Mouse (Mus musculus): ENCODE data around the gene Pdzrn3.

The Pdzrn3 gene

DNA sequence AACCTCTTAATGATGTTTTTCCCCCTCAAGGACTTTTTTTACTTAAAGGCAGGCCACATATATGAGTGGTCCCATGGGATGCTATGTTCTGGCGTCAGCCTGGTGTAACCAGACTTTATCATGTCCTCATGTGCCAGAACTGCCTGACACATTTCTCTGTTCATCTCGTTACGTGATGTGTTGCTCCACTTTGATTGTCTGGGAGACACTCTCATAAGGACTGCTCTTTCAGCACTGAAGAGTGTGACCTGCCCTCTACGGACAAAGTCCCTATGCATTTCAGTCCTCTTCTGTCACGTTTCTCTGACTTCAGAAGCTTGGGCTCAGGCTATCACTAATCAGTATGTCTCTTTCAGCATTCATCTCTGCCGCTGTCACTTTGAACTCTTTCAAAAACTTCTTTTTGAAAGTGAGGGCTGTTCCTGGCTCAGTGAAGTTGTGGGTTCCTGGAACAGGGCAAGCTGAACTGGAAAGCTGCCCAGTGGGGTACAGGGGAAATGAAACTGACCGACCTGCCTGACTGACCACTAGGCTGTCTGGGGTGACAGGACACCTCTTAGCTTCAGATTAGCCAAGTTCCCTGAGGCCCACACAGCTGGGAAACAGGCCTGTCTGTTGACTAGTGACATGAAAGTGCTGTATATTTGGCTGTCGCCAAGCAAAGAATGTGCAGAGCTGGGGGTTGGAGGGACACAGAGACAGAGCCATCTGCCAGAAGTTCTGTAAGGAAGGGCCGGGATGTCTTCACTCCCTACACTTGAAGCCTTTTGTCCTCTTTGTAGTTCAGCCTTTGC, 10.7 kb downstream of the Pdzrn3 start:
- no peak for DNase-seq (ENCODE audit: low read depth)

DNA sequence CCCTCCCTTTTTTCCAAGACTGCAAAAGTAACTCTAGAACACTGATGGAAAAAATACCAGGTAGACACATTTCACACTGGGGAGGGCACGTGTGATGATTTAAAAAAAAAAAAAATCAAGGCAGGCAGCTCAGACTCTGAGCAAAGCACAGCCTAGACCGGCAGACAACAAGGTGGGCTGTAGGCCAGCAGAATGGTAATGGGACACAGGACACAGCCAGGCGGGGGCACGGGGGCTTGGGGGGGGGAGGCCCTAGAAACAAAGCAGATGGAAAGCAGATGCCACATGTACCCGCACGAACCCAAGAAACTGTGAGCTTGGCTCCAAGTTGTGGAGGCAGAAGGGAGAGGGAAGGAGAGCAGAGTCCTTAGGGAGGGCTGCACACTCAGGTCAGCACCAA, 11.9 kb downstream of the Pdzrn3 start:
- no peak for DNase-seq (ENCODE audit: low read depth)

DNA sequence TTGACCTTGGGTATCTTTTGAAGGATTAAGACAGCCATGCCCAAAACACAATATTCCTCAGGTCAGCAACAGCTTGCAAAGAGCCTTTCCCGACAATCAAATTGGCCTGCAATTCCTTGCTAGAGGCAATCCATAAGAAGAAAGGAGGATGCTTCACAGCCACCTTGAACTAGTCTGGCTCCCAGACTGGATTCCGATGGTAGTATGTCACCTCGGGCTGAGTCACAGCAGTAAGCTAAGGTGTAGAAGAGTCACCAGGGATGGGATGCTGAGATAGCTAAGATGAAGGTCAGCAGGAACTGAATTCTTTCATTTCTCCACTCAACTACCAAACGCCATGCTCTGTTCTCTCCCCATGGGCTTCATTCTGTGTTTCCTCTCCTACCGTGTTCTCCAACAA, 13.8 kb downstream of the Pdzrn3 start:
- DNase-seq (ENCODE audit: low read depth): no peak

DNA sequence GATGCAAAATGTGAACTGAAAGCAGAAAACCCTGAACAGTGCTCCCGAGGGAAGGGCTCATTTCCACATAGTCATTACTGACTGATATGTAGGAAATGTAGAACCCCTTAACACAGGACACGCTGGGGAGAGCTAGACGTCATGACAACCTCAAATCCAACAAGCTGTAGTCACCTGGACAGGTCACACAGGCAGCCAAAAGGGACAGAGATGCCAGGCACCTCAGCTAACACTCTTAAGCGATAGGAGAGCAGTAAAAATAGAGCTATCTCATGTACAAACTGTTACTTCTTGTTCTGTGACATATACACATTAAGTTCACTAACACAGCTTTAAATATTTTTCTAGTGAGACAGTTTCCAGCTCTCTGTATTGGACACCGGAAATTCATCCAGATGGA, 15.0 kb downstream of the Pdzrn3 start:
- DNase-seq (ENCODE audit: low read depth): no peak

DNA sequence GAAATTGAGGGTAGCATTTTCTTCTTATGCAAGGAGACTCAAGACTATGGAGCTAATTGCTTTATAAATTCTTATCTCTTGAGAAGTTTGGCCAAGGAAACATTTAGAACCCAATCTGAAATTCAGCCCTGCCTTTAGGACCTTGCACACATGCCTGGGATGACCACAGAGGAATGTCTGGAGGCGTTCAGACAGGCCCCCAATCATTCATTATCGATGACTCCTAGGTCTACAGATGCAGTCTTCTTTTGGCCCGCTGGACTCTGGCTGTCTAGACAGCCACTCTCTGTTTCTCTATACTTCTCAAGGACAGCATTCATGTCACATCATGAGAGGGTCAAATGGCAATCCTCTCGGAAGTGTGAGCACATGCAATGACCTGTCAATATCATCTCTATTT, 15.4 kb downstream of the Pdzrn3 start:
- no peak for DNase-seq (ENCODE audit: low read depth)

DNA sequence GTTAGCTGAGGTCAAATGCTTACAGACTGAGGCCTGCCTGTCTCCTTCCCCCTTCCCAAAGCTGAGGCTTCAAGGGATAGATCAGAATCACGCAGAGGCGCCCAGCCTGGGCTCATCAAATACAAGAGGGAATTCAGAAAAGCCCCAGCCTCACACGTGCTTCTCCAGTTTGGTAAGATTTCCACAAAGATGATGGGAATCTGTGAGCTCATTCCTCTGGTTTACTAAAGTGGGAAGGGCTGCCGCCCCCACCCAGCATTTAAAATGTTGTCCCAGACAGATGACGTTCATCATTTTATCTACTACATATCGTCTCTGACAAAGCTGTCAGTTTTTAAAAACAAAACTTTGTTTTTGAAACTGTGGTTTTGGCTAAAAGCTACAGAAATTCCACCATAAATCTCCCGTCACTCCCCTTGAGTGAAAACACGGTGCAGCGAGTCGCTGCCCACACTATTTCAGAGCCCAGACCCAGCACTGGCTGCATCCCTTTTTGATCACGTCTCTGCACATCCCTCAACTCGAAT, 17.4 kb downstream of the Pdzrn3 start:
- no peak for DNase-seq (ENCODE audit: low read depth)

DNA sequence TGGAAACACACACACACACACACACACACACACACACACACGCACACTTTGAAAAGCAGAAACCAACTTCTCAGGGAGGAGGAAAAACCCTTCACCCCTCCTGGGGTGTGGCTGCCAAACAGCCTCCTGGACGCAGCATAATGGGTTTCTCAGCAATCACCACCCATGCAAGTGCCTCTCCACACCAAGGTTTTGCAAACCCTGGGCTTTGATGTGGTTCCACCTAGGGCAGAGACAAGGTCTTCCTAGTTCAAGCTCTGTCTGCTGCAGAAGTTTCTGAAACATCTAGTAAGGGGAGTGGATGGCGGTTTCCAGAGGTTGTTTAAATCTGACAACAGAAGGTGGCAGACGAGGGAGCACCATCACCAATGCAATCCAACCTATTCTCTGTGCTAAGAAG, 18.1 kb downstream of the Pdzrn3 start:
- no peak for DNase-seq (ENCODE audit: low read depth)

DNA sequence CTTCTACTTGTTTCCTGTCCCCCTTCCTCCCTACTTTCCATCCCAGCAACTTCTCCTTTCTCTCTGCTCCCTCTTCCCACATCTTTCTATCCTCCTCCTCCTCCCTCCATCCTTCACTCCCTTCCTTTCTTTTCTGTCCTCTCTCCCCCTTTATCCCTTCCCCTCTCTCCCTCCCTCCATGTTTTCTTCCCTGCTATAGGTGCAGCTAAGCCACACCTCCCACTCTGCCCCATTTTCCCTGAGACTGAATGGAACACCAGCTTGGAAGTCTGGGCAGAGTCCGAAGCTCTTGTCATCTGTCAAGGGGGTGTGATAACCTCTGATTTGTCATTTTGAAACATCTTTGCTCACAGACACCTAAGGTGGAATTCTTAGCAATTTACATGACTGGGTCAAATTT, 22.8 kb downstream of the Pdzrn3 start:
- DNase-seq (ENCODE audit: low read depth): no peak

DNA sequence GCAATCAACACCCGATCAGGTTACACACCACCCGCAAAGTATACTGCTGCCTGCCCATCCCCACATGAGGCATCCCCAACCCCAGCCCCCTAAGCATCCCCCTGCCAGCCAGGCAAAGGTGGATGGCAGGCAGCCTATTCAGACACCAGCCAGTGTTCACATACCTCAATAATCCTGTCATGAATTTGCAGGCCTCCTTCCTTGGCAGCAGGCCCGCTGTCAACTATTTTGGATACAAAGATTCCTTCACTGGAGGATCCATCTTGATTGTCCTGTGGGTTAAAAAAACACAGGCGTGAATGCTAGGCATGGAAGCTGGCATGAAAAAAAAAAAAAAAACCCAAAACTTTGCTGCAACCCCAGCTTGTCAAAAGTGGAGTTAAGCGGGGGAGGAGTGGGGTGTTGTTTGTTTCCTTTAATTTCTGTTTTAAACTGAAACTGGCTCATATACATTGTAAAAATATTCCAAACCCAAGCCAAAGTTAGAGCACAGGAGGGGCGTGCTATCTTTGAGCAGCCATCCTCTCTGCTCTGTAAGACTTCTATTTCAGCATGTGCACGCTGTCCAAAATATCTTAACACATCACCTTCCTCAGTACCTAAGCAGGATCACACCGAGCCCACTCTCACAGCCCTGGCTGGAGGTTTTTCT, 23.3 kb downstream of the Pdzrn3 start:
- DNase-seq (ENCODE audit: low read depth): no peak

DNA sequence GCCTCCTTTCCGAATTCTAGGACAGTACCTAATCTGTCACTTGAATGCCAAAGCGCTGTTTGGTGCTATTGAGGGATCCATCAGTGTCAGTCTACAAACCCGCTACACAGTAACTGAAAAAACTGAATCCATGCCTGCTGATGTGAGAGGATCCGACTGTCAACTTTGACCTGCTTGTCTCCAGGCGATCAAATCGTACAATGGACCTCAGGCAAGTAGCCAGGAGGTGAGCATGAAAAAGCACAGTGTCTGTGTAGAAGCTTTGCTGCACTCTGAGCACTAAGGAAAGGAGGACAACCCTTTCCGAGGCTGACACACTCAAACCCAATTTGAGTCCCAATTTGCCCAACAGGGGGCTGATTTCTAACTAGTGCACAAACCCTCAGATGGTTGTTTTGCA, 24.0 kb downstream of the Pdzrn3 start:
- no peak for DNase-seq (ENCODE audit: low read depth)

DNA sequence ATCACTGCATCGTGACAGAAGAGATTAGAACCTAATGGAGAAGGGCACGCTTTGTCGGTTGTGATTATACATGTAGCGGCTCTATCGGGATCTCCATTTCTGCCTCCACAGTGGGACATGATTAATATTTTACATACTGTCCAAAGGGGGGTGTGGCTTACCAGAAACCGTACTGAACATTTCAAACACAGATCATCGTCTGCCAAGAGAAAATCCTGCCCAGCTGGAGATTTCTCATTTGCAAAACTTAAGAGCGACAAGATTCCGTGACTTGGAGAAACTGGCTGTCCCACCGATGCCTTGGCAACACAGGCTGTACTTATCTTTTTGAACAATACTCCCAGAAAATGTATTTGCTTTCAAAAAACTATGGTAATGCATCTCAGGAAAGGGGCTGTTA, 25.1 kb downstream of the Pdzrn3 start:
- no peak for DNase-seq (ENCODE audit: low read depth)

DNA sequence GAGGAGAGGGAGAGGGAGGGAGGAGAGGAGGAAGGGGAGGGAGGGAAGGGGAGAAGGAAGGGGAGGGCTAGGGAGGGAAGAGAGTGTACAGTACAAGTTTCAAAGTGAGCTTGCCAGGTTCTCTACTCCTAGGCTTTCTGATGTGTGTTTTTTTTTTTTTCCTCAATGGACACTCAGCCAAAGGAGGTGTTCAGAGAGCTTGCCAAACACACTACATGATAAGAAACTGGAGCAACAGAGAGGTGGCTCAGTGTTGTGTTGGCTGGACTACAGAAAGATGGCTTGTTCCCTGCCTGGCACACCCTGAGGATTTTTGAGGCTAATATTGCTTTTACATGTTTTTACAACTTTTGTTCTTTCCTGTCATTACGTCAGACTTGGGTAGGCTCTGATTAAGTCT, 26.6 kb downstream of the Pdzrn3 start:
- no peak for DNase-seq (ENCODE audit: low read depth)

DNA sequence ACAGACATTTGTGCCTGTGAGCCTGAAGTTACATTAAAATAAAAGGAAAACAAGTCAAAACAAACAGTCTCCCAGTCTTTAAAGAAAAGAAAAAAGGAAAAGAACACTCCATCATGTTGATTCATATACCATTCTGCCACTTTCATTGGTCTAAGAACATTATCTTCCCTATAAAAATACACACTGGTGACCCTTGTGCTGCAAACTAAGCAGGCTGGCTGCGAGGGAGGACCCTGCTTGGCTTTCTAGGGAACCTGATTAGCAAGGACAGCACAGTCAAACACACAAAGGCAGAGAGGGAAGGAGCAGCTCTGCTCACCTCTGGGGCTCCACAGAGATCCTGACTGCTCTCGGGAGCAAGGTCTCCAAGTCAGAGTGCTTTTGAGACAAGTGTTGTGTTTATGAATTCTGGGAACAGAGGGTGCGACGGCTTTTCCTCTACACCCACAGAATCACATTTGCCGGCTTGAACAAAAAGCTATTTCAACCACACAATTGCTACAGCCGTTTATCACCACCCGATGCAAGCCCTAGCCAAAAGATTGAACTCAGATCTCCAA, 27.2 kb downstream of the Pdzrn3 start:
- DNase-seq (ENCODE audit: low read depth): no peak

DNA sequence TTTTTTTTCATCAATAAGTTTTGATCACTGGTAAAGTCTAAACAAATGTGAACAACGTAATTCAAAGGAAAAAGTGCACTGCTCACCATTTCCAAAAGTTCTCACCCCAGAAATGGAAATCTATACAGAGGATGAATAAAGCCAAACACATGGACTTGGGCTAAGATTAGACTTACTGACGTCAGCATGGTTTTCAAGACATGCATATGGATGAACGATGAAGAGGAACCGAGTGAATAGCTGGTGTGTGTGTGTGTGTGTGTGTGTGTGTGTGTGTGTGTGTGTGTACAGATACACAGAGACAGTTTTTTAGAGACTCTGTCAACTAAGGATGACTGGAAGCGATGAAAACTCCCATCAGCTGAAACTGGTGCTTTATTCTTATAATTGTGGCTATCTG, 29.2 kb downstream of the Pdzrn3 start:
- DNase-seq (ENCODE audit: low read depth): no peak

DNA sequence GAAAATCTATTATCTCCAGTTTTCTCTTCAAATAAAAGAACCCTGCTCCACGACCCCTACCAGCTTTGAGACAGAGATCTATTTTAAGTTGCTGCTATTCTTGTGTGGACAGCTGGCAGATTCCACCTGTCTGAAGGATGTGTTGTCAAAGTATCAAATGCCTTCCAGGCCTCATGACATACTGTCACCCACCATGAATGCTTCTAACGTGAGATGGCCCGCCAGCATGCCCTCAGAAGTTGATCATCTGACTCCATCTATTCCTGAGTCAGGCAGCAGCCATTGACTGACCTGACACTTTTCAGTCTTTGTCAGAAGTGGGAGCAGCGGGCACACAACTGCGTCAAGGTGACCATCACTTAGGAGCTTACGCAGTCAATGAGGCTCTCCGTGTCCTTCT, 37.6 kb downstream of the Pdzrn3 start:
- no peak for DNase-seq (ENCODE audit: low read depth)

DNA sequence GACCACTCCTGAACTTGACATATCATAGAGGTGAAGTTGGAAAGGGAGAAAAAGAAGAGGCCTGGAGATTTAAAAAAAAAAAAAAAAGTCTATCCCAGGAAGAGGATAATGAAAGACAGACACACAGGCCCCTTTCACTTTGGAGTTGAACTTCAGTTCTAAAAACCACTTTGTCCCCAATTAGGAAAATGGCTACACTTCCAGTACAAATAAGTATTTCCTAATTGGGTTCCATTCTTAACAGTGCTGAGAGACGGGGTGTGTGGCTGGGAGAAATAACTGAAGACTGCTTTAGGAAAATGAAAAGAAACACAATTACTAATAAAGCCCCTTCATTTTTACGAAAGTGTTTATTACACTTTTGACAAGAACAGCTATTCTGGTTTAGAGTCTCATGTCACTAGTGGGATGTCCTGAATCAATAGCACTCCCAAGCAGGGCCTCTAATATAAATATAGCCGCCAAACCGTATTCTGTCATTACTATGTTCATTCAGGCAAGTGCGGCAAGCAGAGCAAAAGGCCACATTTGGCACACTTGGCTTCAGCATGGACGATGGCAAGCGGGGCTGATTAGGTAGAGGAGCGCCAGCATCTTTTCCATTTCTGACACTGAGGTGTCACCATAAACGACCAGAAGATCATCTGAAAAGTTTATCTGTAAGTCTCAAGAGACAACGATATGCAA, 39.7 kb downstream of the Pdzrn3 start:
- DNase-seq (ENCODE audit: low read depth): no peak

DNA sequence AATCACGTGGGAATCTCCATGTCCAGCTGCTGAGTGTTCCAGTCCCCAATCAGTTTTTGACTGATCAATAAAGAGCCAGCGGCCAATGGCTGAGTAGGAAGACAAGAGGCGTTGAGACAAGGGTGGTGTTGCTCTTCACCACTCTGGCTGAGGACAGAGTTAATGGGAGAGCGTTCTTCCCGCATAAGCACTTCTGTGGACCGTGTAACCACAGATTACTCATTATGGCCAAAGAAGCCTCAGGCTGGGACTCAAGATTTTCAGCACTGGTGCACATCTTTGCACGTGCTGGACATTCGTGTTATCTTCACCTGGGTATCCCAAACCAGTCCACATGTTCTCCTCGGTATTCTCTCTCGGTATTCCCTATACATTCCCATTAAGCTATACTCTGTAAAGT, 41.0 kb downstream of the Pdzrn3 start:
- no peak for DNase-seq (ENCODE audit: low read depth)

DNA sequence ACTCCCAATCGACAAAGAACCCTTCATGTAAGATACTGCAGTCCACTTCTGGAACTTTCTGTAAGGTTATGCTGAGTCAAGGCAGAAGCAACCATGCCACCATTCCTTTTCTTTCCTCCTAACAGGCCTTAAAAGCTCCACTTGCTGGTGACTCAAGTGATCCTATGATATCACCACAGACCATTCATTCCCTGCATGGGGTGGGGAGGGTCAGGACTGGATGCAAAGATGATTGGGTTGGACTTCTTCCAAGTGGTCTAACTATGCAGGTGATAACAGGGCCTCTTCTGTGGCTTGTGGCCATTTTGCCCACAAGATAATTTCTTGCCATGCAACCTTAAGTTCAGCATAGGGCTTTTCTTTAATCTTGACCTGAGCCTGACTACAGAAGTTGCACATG, 42.0 kb downstream of the Pdzrn3 start:
- DNase-seq (ENCODE audit: low read depth): no peak

DNA sequence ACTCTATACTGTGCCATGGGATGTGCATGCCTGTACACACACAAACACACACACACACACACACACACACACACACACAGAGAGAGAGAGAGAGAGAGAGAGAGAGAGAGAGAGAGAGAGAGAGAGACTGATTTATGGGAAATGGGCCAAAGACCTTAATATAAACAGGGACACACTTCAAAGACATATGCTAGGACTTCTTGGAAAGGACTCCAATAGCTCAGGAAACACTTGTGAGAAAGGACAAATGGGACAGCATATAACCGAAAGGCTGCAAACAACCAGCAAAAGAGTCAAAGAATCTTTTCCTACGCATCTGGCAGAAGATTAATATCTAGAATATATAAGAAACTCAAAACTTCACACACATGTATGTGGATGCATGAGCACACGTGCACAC, 43.2 kb downstream of the Pdzrn3 start:
- DNase-seq (ENCODE audit: low read depth): no peak

DNA sequence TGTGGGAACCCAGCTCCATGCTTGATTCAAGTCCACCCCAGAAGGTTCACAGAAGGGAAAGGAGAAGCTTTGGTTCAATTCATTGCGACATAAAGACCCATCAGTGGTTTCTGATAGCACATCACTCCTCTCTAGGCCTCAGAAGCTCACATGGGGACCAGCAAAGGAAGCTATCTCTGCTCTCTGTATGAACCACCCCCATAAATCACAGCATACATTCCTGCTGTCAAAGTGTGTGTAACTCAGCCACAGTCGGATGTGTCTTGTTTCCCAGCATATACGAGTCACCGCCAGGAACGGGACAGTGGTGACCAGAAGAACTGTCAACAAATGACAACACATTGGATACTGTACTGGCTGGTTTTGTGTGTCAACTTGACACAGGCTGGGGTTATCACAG, 47.3 kb downstream of the Pdzrn3 start:
- DNase-seq (ENCODE audit: low read depth): no peak

DNA sequence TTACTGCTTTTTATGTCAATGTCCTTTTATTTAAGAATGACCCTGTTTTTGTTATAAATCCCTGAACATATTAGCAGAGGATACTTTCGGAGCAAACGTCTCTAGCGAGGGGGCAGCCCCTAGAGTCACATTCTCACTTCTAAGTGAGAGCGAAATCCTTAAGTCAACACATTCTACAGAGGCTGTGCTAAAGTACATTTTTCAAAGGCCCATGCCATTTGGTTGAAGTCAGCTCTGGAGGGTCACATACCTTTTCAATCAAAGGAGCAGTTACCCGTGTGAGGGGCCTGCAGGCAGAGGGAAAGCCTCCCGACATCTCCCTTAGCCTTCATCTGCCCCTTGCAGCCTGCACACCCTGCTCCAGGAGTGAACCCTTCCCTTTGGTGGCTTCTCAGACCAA, 48.2 kb downstream of the Pdzrn3 start:
- no peak for DNase-seq (ENCODE audit: low read depth)

DNA sequence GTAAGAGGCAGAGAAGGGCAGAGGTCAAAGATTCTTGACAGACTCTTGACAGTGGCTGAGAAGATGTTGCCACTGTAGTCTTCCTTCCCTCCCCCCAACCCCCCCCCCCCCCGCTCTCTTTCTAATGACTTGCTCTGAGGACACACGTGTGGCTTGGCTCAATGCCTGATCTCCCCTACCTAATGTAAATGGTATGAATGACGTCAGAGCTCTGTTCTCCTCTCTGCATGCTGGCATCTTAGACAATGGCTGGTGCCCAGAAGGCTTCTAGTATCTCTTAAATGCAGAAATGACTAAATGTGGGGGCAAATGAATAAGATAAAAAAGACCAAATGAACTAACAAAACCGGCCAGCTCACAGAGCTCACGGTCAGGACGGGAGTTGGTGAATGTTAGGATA, 49.2 kb downstream of the Pdzrn3 start:
- no peak for DNase-seq (ENCODE audit: low read depth)

DNA sequence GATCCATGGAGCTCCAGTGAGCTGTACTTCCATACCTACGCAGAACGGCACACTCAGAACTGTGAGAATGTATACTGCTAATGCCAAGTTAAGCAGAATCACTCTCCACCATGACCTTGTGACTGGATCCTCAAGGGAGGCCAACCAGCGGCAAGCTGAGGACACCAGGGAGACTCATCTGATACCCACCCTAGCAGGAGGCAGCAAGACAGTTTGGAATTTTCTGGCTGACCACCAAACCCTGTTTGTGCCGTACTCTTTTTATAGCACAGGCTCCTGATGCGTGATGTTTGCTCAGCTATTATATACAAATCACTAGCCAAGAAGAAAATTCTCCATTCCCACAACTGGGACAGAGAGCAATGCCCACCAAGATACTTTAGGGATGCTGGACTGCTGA, 50.0 kb downstream of the Pdzrn3 start:
- no peak for DNase-seq (ENCODE audit: low read depth)
